Mouse (Mus musculus): ENCODE measurements around the gene Kcnj5.

Kcnj5 gene

GRCm38 (mm10) chr9:32320167-32320566 lies 24.0 kb downstream of the Kcnj5 start:
- DNase-seq (ENCODE audit: low read depth, low spot score) = no peak

- DNase-seq (ENCODE audit: low read depth, low spot score) = no peak
Measured at GRCm38 (mm10) chr9:32315999-32316398, 28.2 kb downstream of the Kcnj5 start.

- DNase-seq (ENCODE audit: low read depth, low spot score) = no peak
Measured at GRCm38 (mm10) chr9:32314071-32314470, 30.1 kb downstream of the Kcnj5 start.

- DNase-seq (ENCODE audit: low read depth, low spot score) = no peak
Measured at GRCm38 (mm10) chr9:32312208-32312607, 31.9 kb downstream of the Kcnj5 start.

- no peak for DNase-seq (ENCODE audit: low read depth, low spot score)
Measured at GRCm38 (mm10) chr9:32311786-32312185, 32.4 kb downstream of the Kcnj5 start.

GRCm38 (mm10) chr9:32302501-32303150 lies 41.5 kb downstream of the Kcnj5 start:
- no peak for DNase-seq (ENCODE audit: low read depth, low spot score)

GRCm38 (mm10) chr9:32295061-32295800 lies 48.9 kb downstream of the Kcnj5 start:
- DNase-seq (ENCODE audit: low read depth, low spot score) = no peak

- DNase-seq (ENCODE audit: low read depth, low spot score) = no peak
Measured at GRCm38 (mm10) chr9:32292686-32293085, 51.5 kb downstream of the Kcnj5 start.

GRCm38 (mm10) chr9:32291618-32292017 lies 52.5 kb downstream of the Kcnj5 start:
- no peak for DNase-seq (ENCODE audit: low read depth, low spot score)

GRCm38 (mm10) chr9:32283591-32283990 lies 60.6 kb downstream of the Kcnj5 start:
- DNase-seq (ENCODE audit: low read depth, low spot score) = no peak

- no peak for DNase-seq (ENCODE audit: low read depth, low spot score)
Measured at GRCm38 (mm10) chr9:32280456-32280855, 63.7 kb downstream of the Kcnj5 start.

GRCm38 (mm10) chr9:32279789-32280188 lies 64.4 kb downstream of the Kcnj5 start:
- DNase-seq (ENCODE audit: low read depth, low spot score) = no peak

- DNase-seq (ENCODE audit: low read depth, low spot score) = no peak
Measured at GRCm38 (mm10) chr9:32278052-32278451, 66.1 kb downstream of the Kcnj5 start.

- peak; percentile 61 for DNase-seq (ENCODE audit: low read depth, low spot score)
Measured at GRCm38 (mm10) chr9:32271896-32272444, 72.2 kb downstream of the Kcnj5 start.

Measured in telencephalon, adult 2 months (tissue).